Mouse (Mus musculus) myocyte (in vitro differentiated cells): ENCODE measurements at regions not wholly inside any gene's neighbourhood (a gene's known extent, or its start where the extent isn't known, plus 50 kb on each side); places are given as distances from the start of the nearest gene placed in this dataset.

Experiments used
- MYOG ChIP-seq, 3 experiments: IDR thresholded peaks; one replicate each; pipeline ENCODE4 v1.6.1; 2011; ENCODE audit warnings: control low read depth in 2 of 3, low read depth in 2 of 3, mild to moderate bottlenecking in 2 of 3; ENCODE audit not compliant: insufficient read length in 2 of 3, control insufficient read depth in 1 of 3, insufficient read depth in 1 of 3
- POLR2A ChIP-seq: IDR thresholded peaks from one replicate; pipeline ENCODE4 v1.6.1; 2011; ENCODE audit warnings: low read depth, mild to moderate bottlenecking, control low read depth, moderate library complexity; ENCODE audit not compliant: insufficient read length
- POLR2AphosphoS2 ChIP-seq: IDR thresholded peaks from one replicate; pipeline ENCODE4 v1.6.1; 2011; ENCODE audit warnings: low read depth, control low read depth; ENCODE audit not compliant: insufficient read length

GRCm38 (mm10) chr19:33069761-33070160 is 312.5 kb downstream of the Pten start:
- TF ChIP-seq POLR2A: no peak
- no peak for TF ChIP-seq POLR2AphosphoS2
- no peak for TF ChIP-seq MYOG (IDR thresholded peaks at IDR 0.05; ENCODE audit: control insufficient read depth in 1 of 3, insufficient read depth in 1 of 3, insufficient read length in 2 of 3, low read depth in 2 of 3)
